Mouse (Mus musculus): ENCODE data around the gene Nedd9.

DNA sequence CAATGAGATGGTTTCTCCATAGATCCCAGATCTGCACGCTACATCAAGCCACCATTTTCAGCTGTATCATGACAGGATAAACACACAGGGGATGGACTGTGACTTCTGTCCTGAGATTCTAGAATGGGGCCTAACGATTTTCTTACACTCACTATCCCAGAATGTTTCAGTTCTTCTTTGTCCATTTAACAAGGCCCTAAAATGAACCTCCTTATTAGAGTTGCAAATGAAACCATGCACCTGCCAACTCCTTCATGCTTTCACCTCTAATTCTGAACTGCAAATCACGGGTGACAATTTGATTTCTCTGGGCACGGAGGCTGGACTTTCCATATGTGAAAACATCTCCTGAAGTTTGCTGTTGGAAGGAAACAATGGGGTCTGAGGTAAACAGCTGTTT lies 111.1 kb downstream of the Nedd9 start:
- TF ChIP-seq POLR2A (IDR thresholded peaks at IDR 0.05; ENCODE audit: insufficient read depth, low read depth, low read length) (no peak), CTCF (IDR thresholded peaks at IDR 0.05) (no peak)
